Mouse (Mus musculus) testis, postnatal 14 days (tissue): ENCODE results near the gene Gng12.
A peak's percentile ranks its signal among the peaks of the same experiment; 100 is the strongest.
"Not testable (repeated sequence)": the region's sequence is repeated elsewhere in the genome, so short reads cannot be mapped to it uniquely, and the experiment has no call there.

Experiments
- DNase-seq: peaks from one replicate; pipeline ENCODE4 v3.0.0; 2021; ENCODE audit warnings: low spot score

Gene Gng12

GRCm38 (mm10) chr6:66896119-66896920 lies at the start of gene Gng12:
Gene Gng12 (plus strand): TSS chr6:66896397.
- peak; percentile 87 for DNase-seq

GRCm38 (mm10) chr6:66848936-66849335 lies 47.3 kb upstream of the Gng12 start:
- no peak for DNase-seq

- no peak for DNase-seq
Observed at GRCm38 (mm10) chr6:66856236-66856635, 40.0 kb upstream of the Gng12 start.

GRCm38 (mm10) chr6:66858356-66858755 lies 37.8 kb upstream of the Gng12 start:
- no peak for DNase-seq

- no peak for DNase-seq
Observed at GRCm38 (mm10) chr6:66859391-66859790, 36.8 kb upstream of the Gng12 start.

GRCm38 (mm10) chr6:66864463-66864862 lies 31.7 kb upstream of the Gng12 start:
- no peak for DNase-seq

- no peak for DNase-seq
Observed at GRCm38 (mm10) chr6:66866295-66866694, 29.9 kb upstream of the Gng12 start.

GRCm38 (mm10) chr6:66877048-66877447 lies 19.1 kb upstream of the Gng12 start:
- DNase-seq = not testable (repeated sequence)

- no peak for DNase-seq
Observed at GRCm38 (mm10) chr6:66890349-66891158, 5.6 kb upstream of the Gng12 start.

- DNase-seq = no peak
Observed at GRCm38 (mm10) chr6:66893950-66894349, 2.2 kb upstream of the Gng12 start.

GRCm38 (mm10) chr6:66894999-66895398 lies 1.2 kb upstream of the Gng12 start:
- DNase-seq = no peak

- peak; percentile 26 for DNase-seq
Observed at GRCm38 (mm10) chr6:66896921-66897645, 886 bp downstream of the Gng12 start.

GRCm38 (mm10) chr6:66897994-66898393 lies 1.8 kb downstream of the Gng12 start:
- DNase-seq = no peak

GRCm38 (mm10) chr6:66901926-66902325 lies 5.7 kb downstream of the Gng12 start:
- DNase-seq = no peak

- DNase-seq = no peak
Observed at GRCm38 (mm10) chr6:66903206-66903605, 7.0 kb downstream of the Gng12 start.

GRCm38 (mm10) chr6:66903720-66904119 lies 7.5 kb downstream of the Gng12 start:
- no peak for DNase-seq

GRCm38 (mm10) chr6:66906244-66906643 lies 10.0 kb downstream of the Gng12 start:
- no peak for DNase-seq

- no peak for DNase-seq
Observed at GRCm38 (mm10) chr6:66908327-66908973, 12.3 kb downstream of the Gng12 start.

GRCm38 (mm10) chr6:66910493-66911435 lies 14.6 kb downstream of the Gng12 start:
- DNase-seq = peak; percentile 39

GRCm38 (mm10) chr6:66913355-66913754 lies 17.2 kb downstream of the Gng12 start:
- DNase-seq = no peak

- no peak for DNase-seq
Observed at GRCm38 (mm10) chr6:66915592-66915991, 19.4 kb downstream of the Gng12 start.
